Mouse (Mus musculus) liver (tissue): ENCODE measurements at regions not wholly inside any gene's neighbourhood (a gene's known extent, or its start where the extent isn't known, plus 50 kb on each side); places are given as distances from the start of the nearest gene placed in this dataset.
"Not testable (repeated sequence)": the region's sequence is repeated elsewhere in the genome, so short reads cannot be mapped to it uniquely, and the experiment has no call there.

Experiments
- DNase-seq: peaks from one replicate; pipeline ENCODE4 v3.0.0-alpha.2; 2020; ENCODE audit warnings: mixed read lengths

DNA sequence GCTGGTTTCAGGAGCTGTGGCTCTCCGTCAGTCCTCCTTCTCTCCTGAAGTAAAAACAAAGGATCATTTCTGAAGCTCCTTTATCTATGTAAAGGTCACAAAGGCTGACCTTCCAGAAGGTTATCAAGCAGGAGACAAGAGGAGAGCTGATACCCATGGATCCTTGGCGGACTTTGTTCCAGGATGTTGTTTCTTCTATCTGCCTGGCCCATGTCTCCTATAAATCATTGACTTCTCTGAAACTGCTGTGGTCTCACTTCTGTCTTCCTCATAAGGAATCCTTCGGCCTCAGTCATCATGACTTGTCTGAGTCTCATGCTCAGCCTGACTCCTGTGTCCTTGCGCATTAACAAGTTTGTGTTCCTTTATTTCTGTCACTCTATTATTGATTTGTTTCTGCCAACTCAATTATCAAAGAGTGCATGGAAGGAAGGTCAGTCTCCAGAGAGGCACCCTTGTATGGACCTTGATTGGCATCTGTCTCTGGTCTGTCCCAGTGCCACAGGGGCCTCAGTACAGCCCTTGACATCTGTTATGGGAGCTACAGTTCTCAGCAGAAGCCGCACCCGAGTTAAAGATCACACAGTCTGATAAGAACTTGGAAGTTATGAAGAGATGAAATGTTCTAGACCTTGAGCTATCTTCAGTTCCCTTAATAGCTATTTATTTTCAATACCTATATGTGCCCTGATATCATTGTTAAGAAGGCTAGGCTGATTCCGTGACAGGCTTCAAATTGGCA is 53.2 kb upstream of the Dazl start:
- no peak for DNase-seq

DNA sequence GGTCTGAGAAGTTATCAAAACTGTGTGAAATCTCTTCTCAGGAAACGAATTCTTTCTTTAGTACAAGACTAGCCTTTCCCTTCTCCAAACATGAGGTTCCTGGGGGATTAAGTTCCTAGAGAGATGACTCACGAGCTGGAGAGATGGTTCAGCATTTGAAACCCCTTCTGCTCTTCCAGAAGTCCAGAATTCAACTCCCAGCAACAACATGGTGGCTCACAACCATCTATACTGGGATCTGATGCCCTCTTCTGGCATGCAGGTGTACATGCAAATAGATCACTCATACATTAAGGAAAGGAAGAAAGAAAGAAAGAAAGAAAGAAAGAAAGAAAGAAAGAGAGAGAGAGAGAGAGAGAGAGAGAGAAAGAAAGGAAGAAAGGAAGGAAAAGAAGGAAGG is 60.4 kb upstream of the Dazl start:
- not testable (repeated sequence) for DNase-seq

DNA sequence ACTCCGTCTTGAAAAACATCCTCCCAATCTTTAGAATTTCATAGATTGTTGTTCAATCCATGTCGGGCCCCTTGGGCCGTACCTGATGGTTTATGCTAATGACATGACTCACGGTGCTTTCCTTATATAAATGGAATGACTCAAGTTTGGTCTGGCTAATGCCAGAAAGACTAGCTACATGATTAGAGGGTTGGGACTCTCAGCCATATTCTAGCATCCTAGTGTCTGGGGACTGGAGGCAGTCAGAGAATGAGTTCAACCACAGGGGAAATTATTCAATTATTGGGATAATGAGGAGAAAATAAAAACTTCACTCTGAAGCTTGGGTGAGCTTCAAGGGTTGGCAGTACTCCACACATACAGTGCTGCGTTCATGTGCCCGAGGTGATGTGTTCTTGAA is 60.9 kb upstream of the Dazl start:
- no peak for DNase-seq

DNA sequence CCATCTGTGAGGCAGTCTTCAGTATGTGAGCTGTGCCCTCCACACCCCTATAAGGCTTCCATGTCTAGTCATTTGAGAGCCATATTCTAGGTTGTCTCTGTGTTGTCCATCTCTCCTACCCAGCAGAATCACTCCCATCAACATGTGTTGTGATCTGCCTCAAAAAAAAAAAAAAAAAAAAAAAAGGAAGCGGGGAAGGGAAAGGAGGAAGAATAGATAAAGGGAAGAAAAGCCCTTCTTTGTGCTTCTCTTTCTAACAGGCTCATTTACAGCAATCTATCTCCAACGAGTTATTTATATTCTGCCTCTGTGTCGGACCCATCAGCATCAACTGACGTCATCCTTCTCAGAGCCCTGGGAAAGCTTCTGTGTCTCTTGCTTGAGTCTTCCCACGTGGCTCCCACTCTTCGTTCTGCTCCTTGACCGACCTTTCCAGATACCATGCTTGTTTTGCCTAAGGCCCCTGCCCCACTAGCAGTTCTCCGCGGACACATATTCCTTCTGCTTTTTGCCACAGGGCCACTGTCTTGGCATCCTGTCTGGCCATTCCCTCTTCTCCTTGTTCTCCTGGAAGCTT is 68.3 kb upstream of the Dazl start:
- DNase-seq = no peak

DNA sequence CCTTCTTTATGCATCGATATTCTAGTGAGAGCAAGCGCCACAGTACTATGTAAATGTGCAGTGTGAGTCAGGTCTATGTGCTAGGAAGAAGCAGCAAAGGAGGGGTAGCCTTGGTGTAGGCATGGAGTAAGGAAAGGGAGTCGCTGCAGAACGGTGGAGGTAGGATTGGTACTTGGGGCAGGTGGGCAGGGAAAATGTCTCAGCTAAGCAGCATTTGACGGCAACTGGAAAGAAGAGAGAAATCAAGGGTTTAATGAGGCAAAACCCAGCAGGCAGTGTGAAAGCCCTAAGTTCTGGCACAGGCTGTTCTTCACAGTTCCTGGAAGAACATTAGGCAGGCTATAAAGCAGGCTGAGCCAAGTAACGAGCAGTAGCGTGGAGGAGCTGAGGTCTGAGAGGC is 72.0 kb upstream of the Dazl start:
- no peak for DNase-seq

DNA sequence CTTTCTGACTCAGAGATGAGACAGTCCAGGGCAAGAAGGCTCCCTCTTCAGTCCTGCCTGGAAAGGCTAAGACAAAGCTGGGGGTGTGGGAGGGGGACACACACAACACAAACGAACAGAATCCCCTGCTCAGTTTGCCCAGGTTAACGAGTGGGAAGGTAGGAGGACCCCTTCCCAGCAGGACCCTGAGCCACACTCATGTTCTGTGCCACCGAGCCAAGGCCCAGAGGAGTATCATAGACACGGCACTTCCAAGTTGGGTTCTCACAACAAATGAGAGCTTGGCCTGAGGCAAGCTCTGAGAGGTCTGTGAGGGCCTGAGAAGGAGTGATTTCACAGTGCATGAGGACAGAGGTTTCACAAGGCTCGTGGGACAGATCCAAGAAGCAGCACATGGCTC is 72.7 kb upstream of the Dazl start:
- DNase-seq = no peak

DNA sequence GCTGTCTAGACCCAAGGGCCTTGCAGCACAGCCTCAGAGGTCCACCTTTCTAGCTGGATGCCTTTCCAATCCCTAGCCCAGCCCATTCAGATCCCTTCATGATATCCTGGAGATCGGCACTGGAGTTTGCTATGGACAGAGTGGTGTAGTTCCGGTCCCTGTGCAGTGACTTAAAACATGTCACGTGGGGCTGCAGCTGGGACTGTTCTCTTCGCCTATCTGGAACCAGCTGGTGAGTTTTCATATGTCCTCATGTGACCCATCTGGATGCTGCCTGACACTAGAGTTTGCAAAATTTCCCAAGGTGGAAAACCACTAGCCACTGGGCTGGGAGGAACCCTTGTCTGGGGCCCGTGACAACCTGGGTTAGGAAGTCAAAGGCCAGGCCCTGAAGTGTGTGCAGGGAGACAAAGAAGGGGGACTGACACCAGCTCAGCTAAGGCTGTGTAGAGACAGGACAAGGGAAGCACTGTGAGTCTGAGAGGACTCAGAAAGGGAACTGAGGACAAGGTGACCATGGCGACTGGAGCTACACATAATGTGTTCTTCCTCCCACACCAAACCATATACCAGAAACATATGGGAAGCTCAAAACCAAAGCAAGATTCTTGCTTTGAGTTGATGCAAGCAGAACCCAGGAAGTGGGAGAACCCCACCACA is 75.9 kb upstream of the Dazl start:
- DNase-seq = no peak

DNA sequence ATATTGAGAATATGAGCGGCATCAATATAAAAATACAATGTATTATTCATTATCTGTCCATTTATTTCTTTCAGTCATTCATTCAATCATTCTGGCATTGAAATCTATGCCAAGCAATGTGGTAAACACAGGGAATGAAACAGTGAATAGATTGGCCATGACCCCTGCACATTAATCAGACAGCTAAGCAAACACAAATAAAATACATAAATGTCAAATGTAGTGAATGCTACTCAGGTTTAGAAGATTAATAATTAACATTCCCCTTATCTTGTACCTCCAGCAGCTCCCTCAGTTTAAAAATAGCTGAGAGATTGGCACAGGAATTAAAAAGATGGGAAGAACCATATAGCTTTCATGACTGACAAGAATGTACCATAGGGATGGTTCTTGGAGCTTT is 77.0 kb upstream of the Dazl start:
- DNase-seq = no peak

DNA sequence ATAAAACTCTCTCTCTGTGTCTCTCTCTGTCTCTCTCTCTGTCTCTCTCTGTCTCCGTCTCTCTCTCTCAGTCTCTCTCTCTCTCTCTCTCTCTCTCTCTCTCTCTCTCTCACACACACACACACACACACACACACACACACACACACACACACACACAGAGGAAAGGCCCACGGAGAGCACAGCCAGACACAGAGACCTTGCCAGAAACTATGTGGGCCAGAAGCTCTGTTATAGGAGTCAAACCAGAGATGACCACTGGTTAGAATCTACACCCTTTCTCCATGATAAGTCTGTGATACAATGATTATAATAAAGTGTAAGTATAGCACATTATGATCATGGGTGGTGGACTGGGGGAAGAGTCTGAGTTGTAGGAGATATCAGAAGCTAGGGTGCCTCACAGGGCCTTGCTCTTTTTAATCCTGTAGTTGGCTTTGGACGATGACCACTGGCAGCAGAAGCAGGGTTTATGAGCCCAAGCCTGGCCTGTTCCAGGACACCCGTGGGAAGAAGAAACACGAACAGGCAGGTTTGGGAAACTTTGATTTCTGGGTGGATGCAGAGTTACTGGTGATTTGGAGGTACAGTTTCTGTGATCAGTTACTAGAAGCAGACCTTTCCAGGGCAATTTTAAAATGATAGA is 80.2 kb upstream of the Dazl start:
- no peak for DNase-seq

DNA sequence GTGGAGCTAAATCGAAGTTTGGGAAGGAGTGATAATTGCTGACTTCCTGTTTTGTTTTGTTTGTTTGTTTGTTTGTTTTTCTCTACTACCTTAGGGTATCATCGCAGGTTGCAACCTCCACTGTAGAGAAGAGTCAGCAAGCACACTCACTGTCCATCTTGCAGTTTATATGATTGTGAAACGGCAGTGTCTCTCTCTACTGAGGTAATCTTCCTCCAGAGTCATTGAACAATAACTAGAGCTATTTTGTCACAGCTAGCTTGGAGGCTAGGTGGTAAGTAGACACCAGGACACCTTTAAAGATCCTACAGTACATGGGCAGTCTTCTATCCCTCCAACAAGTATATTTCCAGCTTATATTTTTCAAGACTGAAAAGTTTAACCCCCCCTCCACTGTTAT is 82.0 kb upstream of the Dazl start:
- DNase-seq = no peak

DNA sequence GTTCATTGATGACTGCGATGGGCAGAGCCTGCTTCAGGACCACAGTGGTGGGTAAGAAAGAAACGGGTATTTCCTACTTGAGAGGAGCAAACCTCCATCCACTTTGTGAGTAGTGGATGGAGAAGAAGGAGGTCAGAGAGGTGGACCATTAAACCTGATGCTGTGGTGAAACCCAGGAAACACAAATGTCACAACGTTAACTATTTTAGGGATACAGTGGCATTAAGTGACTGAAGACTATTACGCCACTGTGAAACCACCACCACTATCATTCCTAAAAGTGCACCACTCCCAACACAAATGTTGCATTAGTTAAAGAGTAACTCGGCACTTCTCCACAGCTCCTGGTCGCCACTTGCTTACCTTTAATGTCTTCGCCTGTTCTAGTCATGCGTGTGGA is 83.3 kb upstream of the Dazl start:
- DNase-seq = no peak

DNA sequence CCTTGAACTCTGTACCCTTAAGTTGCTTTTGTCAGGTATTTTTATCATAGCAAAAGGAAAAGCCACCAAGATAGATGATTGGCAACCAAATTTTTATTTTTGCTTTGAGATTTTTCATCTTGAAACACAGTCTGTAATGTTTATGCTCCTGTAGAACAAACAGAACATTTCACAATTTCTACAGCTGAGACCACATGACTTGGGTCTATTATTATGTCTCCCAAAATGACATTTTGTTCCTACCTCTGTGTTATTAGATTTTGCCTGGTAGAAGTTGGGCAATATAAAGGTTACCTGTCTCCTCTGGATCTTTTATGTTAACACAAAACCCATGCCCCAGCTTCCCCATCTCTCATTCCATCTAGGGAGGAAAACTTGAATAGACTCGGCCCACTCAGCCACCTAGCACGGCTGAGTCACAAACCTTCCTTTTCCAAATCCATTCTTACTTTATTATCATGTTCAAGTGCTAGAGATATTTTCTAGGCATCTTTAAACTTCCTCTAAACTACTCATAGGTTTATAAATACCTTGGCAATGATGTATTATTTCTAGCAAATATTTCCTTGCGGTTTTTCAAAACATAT is 84.8 kb upstream of the Dazl start:
- DNase-seq = no peak

DNA sequence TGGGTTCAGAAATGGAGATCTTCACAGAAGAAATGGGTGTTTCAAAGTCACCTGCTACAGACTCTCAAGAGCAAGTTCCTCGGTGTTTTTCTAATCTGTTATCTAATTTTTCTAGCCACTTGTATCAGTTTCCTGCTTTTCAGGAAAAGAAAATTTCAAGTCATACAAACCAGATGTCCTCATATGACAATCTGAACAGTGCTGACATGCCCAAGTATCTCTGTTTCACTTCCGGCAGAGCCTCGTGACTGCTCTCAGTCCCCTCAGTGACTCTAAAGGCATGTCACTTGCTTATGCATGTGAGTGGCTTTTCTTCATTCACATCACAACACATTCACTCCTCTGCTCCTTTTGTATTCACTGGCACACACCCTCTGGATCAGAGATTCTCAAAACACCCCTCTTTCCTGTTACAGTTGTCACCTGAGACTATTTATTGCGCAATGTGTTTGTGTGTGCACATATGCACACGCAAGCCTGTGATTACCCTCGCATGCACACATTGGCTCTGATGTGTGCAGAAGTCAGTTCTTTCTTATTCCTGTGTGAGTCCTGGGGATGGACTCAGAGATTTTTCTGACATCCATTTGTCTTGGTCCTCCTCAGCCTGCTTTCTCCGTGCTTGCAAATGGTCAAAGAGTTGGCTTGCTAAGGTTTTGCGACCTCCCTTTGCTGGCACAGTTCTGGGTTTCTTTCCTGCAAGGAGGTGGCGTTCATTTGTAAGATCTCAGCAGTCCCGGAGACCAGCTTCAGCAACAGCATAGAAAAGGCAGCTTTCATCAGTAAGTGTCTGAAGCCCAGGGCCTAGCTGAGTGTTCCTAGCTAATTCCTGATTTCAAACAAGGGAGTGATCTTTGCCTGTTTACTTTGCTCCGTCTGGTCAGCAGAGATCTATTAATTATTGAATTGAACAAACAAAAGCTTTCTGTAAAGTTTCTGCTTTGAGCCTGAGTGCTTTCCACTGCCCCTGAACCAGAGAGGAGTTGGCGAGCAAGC is 95.6 kb upstream of the Dazl start:
- DNase-seq = no peak

DNA sequence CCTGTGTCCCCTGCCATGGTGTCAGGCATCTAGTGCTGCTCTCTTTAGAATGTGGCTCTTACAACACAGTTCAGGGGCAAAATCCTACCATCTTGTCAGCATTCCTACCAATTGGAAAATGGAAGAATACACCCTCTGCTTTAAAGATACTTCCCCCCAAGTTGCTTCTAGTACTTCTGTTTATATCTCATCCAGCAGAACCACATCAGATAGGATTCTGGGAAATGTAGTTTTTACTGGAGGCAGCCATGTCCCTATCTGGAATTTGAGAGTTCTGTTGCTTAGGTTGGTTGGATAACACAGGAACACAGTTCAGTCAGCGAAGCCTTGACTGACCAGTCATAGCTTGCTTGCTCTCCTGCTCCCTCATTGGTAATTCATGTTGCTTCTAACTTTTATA is 96.7 kb upstream of the Dazl start:
- DNase-seq = no peak

DNA sequence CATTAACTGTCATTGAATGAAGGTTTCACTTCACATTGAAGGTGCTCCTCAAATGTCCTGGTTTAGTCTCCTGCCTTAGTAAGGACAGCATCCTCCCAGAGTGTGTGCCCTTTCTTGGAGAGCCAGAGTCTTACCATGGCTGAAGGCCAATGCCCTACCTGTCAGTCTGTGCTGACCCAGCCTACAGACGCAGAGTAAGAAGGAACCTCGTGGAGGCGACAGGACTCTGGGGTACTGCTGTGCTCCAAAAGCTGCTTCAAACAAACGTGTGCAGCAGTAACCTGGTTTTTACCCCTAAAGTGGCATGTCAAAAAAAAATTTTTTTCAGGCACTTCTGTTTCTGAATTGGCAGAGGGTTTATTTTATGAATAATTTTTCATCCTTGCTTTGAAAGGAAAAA is 97.8 kb upstream of the Dazl start:
- no peak for DNase-seq

DNA sequence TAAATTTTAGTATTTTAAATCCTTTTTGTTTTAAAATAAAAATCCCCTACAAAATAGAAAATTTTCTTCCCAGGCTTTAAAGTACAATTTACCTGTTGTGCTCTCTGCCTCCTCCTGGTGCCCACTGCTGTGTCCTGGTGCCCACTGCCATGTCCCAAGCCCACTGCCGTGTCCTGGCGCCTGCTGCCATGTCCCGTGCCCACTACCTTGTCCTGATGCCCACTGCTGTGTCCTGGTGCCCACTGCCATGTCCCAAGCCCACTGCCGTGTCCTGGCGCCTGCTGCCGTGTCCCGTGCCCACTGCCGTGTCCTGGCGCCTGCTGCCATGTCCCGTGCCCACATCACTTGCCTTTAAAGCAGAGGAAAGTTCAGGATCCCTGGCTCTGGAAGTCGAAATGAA is 98.6 kb upstream of the Dazl start:
- DNase-seq = no peak

DNA sequence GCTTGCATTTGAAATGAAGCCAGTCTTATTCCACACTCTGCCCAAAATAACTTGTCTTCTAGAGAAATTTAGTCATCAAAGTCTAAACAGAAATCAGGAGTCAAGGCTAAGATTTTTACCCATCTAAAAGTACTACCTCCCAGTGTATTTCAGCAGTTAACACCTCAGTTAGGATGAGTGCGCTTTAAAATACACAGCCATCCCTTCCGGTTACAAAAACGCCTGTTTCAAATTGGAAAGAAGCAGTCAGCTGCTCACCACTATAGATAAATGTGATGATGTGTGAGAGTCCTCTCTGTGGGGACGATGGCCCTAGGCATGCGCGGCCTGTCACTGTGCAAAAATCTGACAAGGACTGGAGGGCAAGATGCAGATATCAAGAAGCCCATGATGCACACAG is 99.0 kb upstream of the Dazl start:
- no peak for DNase-seq

DNA sequence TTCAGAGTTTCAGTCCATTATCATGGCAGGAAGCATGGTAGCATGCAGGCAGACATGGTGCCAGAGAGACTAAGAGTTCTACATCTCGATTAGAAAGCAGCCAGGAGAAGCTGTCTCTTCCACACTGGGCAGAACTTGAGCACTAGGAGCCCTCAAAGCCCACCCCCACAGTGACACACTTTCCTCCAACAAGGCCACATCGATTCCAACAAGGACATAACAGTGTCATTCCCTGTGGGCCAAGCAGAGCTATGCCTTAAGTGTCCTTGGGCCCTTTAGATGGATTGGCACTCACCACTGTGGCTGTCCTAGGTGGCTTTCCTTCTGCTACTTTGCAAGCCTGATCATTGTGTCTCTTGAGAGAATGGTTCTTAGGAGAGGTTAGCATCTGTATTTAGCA is 99.5 kb upstream of the Dazl start:
- no peak for DNase-seq

DNA sequence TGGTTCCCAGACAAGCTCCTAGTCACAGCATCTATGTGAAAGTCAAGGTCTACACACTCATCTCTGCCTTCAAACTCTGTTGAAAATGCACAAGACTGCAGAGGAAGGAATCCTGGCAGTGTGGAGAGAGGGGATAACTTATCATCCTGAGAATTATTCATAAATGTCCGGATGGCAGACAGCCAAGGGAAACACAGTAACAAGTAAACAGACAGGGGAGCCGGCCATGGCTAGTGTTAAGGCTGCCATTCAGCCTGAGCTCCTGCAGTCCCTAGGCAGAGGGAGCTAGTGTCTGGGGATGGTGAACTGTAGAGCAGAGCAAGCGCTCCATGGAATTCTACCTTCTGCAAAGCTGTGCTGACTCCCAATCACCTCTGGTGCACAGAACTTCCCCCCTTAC is 100.3 kb upstream of the Dazl start:
- peak; percentile 25 for DNase-seq

DNA sequence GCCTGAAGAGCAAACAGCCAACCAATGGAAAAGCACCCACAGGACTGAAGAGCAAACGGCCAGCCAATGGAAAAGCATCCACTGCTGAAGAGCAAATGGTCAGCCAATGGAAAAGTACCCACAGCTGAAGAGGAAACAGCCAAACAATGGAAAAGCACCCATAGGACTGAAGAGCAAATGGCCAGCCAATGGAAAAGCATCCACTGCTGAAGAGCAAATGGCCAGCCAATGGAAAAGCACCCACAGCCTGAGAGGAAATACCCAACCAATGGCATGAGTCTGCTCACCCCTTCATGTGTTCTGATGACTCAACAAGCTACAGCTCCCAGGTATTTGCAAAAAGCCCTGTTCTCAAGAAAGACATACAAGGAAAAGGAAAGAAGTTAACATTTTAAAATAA is 101.4 kb upstream of the Dazl start:
- no peak for DNase-seq

DNA sequence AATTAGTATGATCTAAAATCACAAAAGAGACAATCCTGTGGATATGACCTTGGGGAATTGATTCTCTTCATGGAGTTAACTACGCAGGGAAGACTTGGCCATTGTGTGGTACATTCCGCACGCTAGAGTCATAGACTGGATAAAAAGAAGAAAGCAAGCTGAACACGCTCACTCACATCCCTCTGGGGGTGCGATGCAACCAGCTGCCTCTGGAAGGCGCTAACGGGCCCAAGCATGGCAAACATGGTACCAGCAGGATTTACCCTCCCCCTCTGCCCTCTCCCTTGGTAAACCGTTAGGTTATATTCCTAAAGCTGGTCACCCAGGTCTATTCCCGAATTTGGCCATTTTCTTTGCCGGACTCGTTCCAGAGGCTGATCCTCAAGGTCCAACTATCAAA is 102.2 kb upstream of the Dazl start:
- no peak for DNase-seq

DNA sequence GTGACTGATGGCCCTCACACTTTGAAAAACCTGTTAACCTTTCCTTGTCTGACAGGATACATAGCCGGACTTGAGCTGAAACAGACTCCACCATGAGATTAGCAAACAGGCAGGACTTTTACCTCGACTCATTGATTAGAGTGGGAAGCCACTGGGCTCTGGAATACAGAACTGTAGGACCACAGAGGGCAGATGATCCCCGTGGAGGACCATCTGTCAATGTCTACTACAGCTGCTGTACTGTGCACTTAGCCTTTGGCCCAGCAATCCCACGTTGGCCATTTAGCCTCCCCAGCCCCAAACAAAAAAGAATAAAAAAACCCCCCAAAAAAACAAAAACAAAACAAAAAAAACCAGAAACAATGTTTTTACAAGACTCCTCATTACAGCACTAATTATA is 103.9 kb upstream of the Dazl start:
- no peak for DNase-seq
